Mouse (Mus musculus) limb, embryonic 12.5 days (tissue): ENCODE results near the gene Ica1. TPM values are rescaled to one million over a fixed set of nuclear protein-coding genes. Genes with fewer than 3 reads are reported as not detected.

Experiments
- ATAC-seq: fragments of 200-750 bp; cut with Nextera tagmentation; 2 replicates; pipeline ENCODE4 v1.8.0; 2017; ENCODE audit warnings: low read depth, moderate TSS enrichment; ENCODE audit not compliant: insufficient number of reproducible peaks, insufficient read depth, low FRiP score, low TSS enrichment
- H3K27ac ChIP-seq: fragments of 300-500 bp; sonication (generic); 2 replicates; pipeline ENCODE4 v1.5.1; 2016; ENCODE audit warnings: mild to moderate bottlenecking, moderate library complexity
- H3K27me3 ChIP-seq: fragments of 300-500 bp; sonication (generic); 2 replicates; pipeline ENCODE4 v1.6.1; 2016; ENCODE audit warnings: mild to moderate bottlenecking, moderate library complexity
- H3K36me3 ChIP-seq: fragments of 300-500 bp; sonication (generic); 2 replicates; pipeline ENCODE4 v1.6.1; 2016; ENCODE audit warnings: mild to moderate bottlenecking, moderate library complexity
- H3K4me1 ChIP-seq: fragments of 300-500 bp; sonication (generic); replicated peaks from 2 replicates; pipeline ENCODE4 v1.6.1; 2016
- H3K4me2 ChIP-seq: fragments of 300-500 bp; sonication (generic); 2 replicates; pipeline ENCODE4 v1.6.1; 2016; ENCODE audit warnings: mild to moderate bottlenecking, moderate library complexity
- H3K4me3 ChIP-seq: fragments of 300-500 bp; sonication (generic); replicated peaks from 2 replicates; pipeline ENCODE4 v1.5.1; 2016; ENCODE audit warnings: mild to moderate bottlenecking
- H3K9ac ChIP-seq: fragments of 300-500 bp; sonication (generic); replicated peaks from 2 replicates; pipeline ENCODE4 v1.6.1; 2016; ENCODE audit warnings: mild to moderate bottlenecking, moderate library complexity
- H3K9me3 ChIP-seq: fragments of 300-500 bp; sonication (generic); 2 replicates; pipeline ENCODE4 v1.6.1; 2016; ENCODE audit warnings: mild to moderate bottlenecking, moderate library complexity
- WGBS: fragments of 180-500 bp; shearing (Covaris S2); methylation state at CpG from one replicate; pipeline ENCODE4 v1.1.7; 2016; 5-methylcytosine and 5-hydroxymethylcytosine counted together
- polyA plus RNA-seq: library from polyadenylated mRNA; unstranded; fragments of >200 nt; fragmentation: Nextera tagmentation; extraction: Ambion mirVana; gene quantifications from 2 replicates; pipeline ENCODE4 v1.2.1, GENCODE M21; 2016

The Ica1 gene
- polyA plus RNA-seq, 1 experiment from 2014 or later, result 18.8 TPM

- Histone ChIP-seq H3K4me2 (no peak overlapping the region), H3K4me1 (peaks cover 11% of the 10 kb centered on the region; the same call in 1 of the 2 replicates), H3K36me3 (no peaks in the 10 kb centered on the region), H3K27me3 (no peaks in the 10 kb centered on the region), H3K9ac (no peak overlapping the region), H3K27ac (no peak overlapping the region), H3K4me3 (no peak overlapping the region), H3K9me3 (no peaks in the 10 kb centered on the region)
- 85% methylated on average over 14 of the region's 14 CpGs for WGBS
- ATAC-seq, result no peak
These were observed 91.4 kb downstream of the Ica1 start for GRCm38 (mm10) chr6:8686678-8687580.

GRCm38 (mm10) chr6:8683379-8683778, 94.9 kb downstream of the Ica1 start:
- Histone ChIP-seq H3K9ac (no peak overlapping the region), H3K4me1 (no peaks in the 10 kb centered on the region), H3K9me3 (no peaks in the 10 kb centered on the region), H3K4me3 (no peak overlapping the region), H3K27me3 (no peaks in the 10 kb centered on the region), H3K4me2 (no peak overlapping the region), H3K27ac (peak overlapping the region; percentile 29; the same call in 1 of the 2 replicates), H3K36me3 (no peaks in the 10 kb centered on the region)
- no peak for ATAC-seq
- WGBS, result 80% methylated on average over 10 of the region's 10 CpGs

GRCm38 (mm10) chr6:8680931-8681330, 97.4 kb downstream of the Ica1 start:
- H3K27ac ChIP-seq, result no peak overlapping the region
- no peak overlapping the region for H3K4me3 ChIP-seq
- no peaks in the 10 kb centered on the region for H3K36me3 ChIP-seq
- H3K9me3 ChIP-seq, result no peaks in the 10 kb centered on the region
- ATAC-seq, result no peak
- no peak overlapping the region for H3K4me2 ChIP-seq
- no peaks in the 10 kb centered on the region for H3K4me1 ChIP-seq
- 89% methylated on average over 8 of the region's 8 CpGs for WGBS
- no peak overlapping the region for H3K9ac ChIP-seq
- no peaks in the 10 kb centered on the region for H3K27me3 ChIP-seq

- WGBS, result 81% methylated on average over 4 of the region's 4 CpGs
These were observed 105.3 kb downstream of the Ica1 start for GRCm38 (mm10) chr6:8673013-8673412.

GRCm38 (mm10) chr6:8669343-8669742, 108.9 kb downstream of the Ica1 start:
- Histone ChIP-seq H3K9ac (no peak overlapping the region), H3K9me3 (no peaks in the 10 kb centered on the region), H3K27ac (no peak overlapping the region), H3K4me2 (no peak overlapping the region), H3K27me3 (no peaks in the 10 kb centered on the region), H3K4me3 (no peak overlapping the region), H3K36me3 (no peaks in the 10 kb centered on the region), H3K4me1 (peaks cover 8% of the 10 kb centered on the region)
- no peak for ATAC-seq
- WGBS, result 63% methylated on average over 4 of the region's 4 CpGs

More at GRCm38 (mm10) chr6:8673013-8673412, 105.3 kb downstream of the Ica1 start:
- Histone ChIP-seq H3K9ac (no peak overlapping the region), H3K4me1 (no peaks in the 10 kb centered on the region), H3K9me3 (no peaks in the 10 kb centered on the region), H3K27me3 (no peaks in the 10 kb centered on the region), H3K4me2 (no peak overlapping the region), H3K27ac (no peak overlapping the region), H3K4me3 (no peak overlapping the region), H3K36me3 (no peaks in the 10 kb centered on the region)
- no peak for ATAC-seq

- H3K36me3 ChIP-seq, result no peaks in the 10 kb centered on the region
- ATAC-seq, result no peak
- H3K4me3 ChIP-seq, result no peak overlapping the region
- no peaks in the 10 kb centered on the region for H3K9me3 ChIP-seq
- H3K4me1 ChIP-seq, result peaks cover 19% of the 10 kb centered on the region
- no peak overlapping the region for H3K27ac ChIP-seq
- H3K27me3 ChIP-seq, result no peaks in the 10 kb centered on the region
- no peak overlapping the region for H3K9ac ChIP-seq
- H3K4me2 ChIP-seq, result no peak overlapping the region
- WGBS, result 42% methylated on average over 6 of the region's 6 CpGs
These were observed 110.1 kb downstream of the Ica1 start for GRCm38 (mm10) chr6:8668013-8668811.

GRCm38 (mm10) chr6:8665786-8666185, 112.5 kb downstream of the Ica1 start:
- WGBS, result 86% methylated on average over 5 of the region's 5 CpGs
- no peak overlapping the region for H3K9ac ChIP-seq
- peaks cover 29% of the 10 kb centered on the region for H3K4me1 ChIP-seq
- no peaks in the 10 kb centered on the region for H3K9me3 ChIP-seq
- no peak overlapping the region for H3K4me3 ChIP-seq
- no peak for ATAC-seq
- no peak overlapping the region for H3K4me2 ChIP-seq
- no peak overlapping the region for H3K27ac ChIP-seq
- H3K27me3 ChIP-seq, result no peaks in the 10 kb centered on the region
- H3K36me3 ChIP-seq, result no peaks in the 10 kb centered on the region

- Histone ChIP-seq H3K36me3 (no peaks in the 10 kb centered on the region), H3K9ac (no peak overlapping the region), H3K9me3 (no peaks in the 10 kb centered on the region), H3K27ac (peak overlapping the region; percentile 73), H3K4me3 (no peak overlapping the region), H3K27me3 (no peaks in the 10 kb centered on the region), H3K4me1 (peaks cover 29% of the 10 kb centered on the region), H3K4me2 (no peak overlapping the region)
- WGBS, result 63% methylated on average over 5 of the region's 5 CpGs
- ATAC-seq, result no peak
These were observed 113.3 kb downstream of the Ica1 start for GRCm38 (mm10) chr6:8664956-8665355.

- H3K36me3 ChIP-seq, result no peaks in the 10 kb centered on the region
- H3K9ac ChIP-seq, result no peak overlapping the region
- H3K4me1 ChIP-seq, result peaks cover 29% of the 10 kb centered on the region
- no peaks in the 10 kb centered on the region for H3K27me3 ChIP-seq
- no peak overlapping the region for H3K4me2 ChIP-seq
- 41% methylated on average over 3 of the region's 3 CpGs for WGBS
- peak overlapping the region; percentile 79 for H3K27ac ChIP-seq
- no peaks in the 10 kb centered on the region for H3K9me3 ChIP-seq
- no peak for ATAC-seq
- no peak overlapping the region for H3K4me3 ChIP-seq
These were observed 115.1 kb downstream of the Ica1 start for GRCm38 (mm10) chr6:8663092-8663740.

- Histone ChIP-seq H3K36me3 (no peaks in the 10 kb centered on the region), H3K9ac (no peak overlapping the region), H3K27ac (no peak overlapping the region), H3K27me3 (no peaks in the 10 kb centered on the region), H3K4me2 (no peak overlapping the region), H3K9me3 (no peaks in the 10 kb centered on the region), H3K4me3 (no peak overlapping the region), H3K4me1 (peaks cover 32% of the 10 kb centered on the region)
- ATAC-seq, result no peak
- WGBS, result 78% methylated on average over 4 of the region's 4 CpGs
These were observed 116.9 kb downstream of the Ica1 start for GRCm38 (mm10) chr6:8661404-8661803.

GRCm38 (mm10) chr6:8660076-8660475, 118.2 kb downstream of the Ica1 start:
- no peak overlapping the region for H3K4me2 ChIP-seq
- H3K27me3 ChIP-seq, result no peaks in the 10 kb centered on the region
- H3K4me1 ChIP-seq, result peaks cover 31% of the 10 kb centered on the region
- ATAC-seq, result no peak
- H3K9me3 ChIP-seq, result no peaks in the 10 kb centered on the region
- no peaks in the 10 kb centered on the region for H3K36me3 ChIP-seq
- H3K9ac ChIP-seq, result no peak overlapping the region
- WGBS, result 86% methylated on average over 2 of the region's 2 CpGs
- H3K4me3 ChIP-seq, result no peak overlapping the region
- no peak overlapping the region for H3K27ac ChIP-seq
